Mouse (Mus musculus) ovary, adult 18-20 months (tissue): ENCODE measurements around the gene Txnip.

ENCODE experiments used
- DNase-seq: peaks from one replicate; pipeline ENCODE4 v3.0.0; 2022; ENCODE audit warnings: low spot score, mixed read lengths

Gene Txnip

DNA sequence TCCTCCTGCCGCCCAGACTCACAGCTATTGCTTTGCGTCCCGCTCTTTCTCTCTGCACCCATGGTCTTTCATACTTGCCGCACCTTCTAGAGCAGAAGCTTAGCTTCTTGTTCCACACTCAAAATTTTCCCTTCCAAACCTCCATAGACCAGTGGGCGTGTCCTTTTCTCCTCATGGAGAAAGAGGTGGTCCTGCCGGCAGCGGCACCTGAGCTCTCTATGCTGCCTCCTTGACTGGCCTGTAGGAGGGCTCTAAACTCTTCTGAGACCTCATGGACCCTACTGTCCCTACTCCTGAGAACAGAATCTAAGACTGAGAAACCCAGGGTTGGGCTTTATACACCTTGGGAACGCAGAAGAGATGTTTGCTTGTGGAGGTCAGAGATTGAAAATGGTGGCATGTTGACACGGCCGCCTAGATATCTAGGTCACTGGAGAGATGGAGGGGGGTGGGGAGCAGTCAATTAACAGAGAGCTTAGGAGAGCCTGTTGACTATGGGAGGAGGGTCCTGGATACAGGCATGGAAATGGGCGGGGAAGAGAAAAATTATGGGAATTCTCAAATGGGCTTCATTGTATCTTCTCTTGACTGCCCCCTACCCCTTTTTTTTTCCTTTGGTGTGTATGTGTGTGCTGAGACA, 12.3 kb downstream of the Txnip start:
- DNase-seq = no peak

GRCm38 (mm10) chr3:96570643-96571042, 12.9 kb downstream of the Txnip start:
- no peak for DNase-seq

GRCm38 (mm10) chr3:96571336-96571735, 13.6 kb downstream of the Txnip start:
- DNase-seq = no peak

DNA sequence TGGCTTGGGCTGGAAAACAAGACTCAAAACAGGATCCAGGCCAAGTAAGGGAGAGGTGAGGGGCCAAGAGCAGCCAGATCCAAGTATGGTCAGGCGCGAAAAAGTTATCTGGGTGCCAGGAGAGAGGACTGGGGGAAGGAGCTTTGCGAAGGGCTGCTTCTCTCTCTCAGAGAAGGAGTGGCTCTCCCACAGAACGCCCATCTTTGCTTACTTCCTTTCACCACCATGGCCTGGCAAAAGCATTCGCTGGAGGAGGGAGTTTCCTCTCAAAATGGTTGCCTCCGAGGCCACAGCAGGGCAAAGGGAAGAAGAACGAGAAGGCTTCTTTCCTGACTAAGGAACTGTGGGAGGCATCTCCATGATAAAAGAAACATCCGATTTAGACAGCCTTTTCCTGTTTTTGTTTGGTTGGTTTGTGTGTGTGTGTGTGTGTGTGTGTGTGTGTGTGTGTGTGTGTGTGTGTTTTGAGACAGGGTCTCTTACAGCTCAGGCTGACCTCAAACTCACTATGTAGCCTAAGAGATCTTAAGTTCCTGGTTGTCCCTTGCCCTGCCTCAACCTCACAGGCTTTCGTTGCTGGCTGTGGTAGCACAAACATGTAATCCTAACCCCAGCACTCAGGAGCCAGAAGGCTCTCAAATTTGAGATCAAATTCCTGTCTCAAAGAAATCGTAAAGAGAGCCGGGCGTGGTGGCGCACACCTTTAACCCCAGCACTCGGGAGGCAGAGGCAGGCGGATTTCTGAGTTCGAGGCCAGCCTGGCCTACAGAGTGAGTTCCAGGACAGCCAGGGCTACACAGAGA, 14.3 kb downstream of the Txnip start:
- no peak for DNase-seq

- no peak for DNase-seq
These were observed 16.1 kb downstream of the Txnip start for GRCm38 (mm10) chr3:96573611-96574511.

- no peak for DNase-seq
These were observed 17.7 kb downstream of the Txnip start for GRCm38 (mm10) chr3:96575272-96575984.

DNA sequence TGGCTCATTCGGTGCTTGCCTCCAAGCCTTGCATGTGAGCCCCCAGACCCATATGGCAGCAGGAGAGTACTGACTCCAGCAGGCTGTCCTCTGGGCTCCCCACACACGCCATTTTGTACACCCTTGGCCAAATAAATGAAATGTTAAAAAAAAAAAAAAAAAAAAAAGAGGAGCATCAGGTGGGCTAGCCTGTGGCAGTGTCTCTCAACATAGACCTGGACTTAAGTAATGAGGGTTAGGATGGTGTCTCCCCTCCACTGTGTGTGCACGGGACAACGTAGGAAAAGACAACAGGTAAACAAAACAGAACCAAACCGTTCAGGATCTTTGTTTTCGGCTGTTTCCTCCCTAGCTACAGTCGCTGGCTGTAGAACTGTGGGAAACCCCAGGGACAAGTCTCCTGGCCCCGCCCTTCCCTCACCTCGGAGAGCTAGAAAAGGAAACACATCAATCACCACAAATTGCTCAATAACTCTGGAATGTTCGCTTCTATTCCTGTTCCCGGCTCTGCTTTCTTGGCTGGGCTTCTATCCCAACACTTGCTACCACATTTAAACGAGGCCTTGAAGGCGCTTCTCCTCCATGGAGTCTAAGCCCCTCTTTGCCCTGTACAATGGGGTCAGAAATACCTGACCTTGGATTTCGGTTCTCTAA, 18.4 kb downstream of the Txnip start:
- peak; percentile 68 for DNase-seq

GRCm38 (mm10) chr3:96576690-96577541, 19.2 kb downstream of the Txnip start, which contains the start of gene Gm16253:
TSS of gene Gm16253 (plus strand) at chr3:96576984.
- peak; percentile 90 for DNase-seq

DNA sequence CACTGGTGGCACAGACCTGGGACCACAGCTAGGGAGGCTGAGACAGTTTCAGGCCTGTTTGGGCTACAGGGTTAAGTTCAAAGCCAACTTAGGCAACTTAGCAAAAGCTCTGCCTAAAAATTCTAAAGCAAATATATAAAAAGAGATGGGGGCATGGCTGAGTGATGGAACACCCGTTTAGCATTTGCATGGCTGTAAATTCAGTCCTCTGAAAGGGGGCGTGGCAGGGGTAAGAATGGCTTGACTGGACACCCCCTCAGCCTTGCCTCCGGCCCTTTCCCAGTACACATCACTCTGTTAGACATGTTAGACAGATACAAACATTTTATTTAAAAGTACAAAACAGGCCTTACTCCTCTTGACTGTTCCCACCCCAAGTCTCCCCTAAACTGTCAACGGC, 19.8 kb downstream of the Txnip start:
- no peak for DNase-seq

GRCm38 (mm10) chr3:96578561-96579238, 20.9 kb downstream of the Txnip start:
- no peak for DNase-seq

DNA sequence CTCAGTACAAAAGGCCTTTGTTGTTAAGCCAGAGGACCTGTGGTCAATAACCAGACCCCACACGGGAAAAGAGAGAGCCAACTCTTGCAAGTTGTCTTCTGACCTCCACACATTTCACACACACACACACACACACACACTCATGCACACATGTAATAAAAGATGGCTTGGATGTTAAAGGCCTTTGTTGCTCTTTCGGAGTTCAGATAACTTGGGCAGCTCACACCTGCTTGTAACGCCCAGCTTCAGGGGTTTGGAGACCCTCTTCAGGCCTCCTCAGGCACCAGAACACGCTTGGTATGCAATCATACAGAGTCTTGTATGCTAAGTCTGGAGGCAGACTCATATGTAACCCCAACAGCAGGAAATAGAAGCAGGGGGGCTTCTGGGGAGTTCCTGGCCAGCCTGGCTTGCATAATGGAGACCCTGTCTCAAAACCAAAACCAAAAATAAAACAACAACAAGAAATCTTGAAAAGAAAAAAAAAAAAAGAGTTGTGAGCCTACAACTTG, 21.5 kb downstream of the Txnip start:
- DNase-seq = no peak

DNA sequence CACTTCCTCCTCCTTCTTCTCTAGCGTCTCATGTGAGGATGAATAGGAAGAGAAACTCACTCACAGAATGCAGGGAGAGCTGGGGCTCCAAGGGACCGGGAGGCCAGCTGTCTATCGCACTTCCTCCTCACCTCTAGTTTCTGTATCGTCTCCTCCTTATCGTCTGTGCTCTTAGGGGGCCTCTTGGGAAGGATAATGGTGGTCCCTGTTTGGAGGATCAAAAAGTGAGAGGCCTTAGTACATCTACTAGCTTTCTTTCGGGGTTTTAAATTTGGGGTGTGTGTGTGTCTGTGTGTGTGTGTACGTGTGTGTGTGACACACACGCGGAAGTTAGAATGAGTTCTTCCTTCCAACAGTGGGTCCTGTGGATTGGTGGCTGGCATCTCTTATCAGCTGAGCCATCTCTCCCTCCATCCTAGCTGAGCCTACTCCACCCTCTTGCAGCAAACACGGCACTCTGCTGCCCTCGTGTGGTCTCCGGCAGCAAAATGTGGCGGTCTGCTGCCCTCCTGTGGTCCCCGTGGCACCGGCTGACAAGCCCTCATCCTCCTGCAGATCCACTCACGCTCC, 22.2 kb downstream of the Txnip start:
- DNase-seq = peak; percentile 79

DNA sequence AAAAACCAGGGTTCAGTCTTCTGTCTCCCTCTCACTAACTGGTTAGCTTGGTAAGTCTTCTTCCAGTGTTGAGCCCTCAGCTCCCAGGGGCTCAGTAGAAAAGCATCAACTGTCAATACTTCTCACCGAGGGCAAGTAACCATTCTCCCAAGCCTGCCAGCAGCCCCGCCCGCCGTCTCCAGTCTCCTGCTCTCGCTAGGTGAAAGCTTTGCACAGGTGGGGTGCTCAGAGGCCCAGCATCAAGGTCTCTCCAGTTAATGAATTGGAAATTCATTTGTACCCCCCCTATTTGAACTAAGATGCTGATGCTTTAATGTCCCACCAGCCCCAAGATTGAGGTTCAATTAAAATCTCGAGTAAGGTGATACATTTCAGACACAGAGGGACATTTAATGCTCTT, 23.4 kb downstream of the Txnip start:
- no peak for DNase-seq

- DNase-seq = no peak
These were observed 24.2 kb downstream of the Txnip start for GRCm38 (mm10) chr3:96581771-96582515.

GRCm38 (mm10) chr3:96583386-96583785, 25.6 kb downstream of the Txnip start:
- no peak for DNase-seq

GRCm38 (mm10) chr3:96590657-96591056, 32.9 kb downstream of the Txnip start:
- DNase-seq = no peak

DNA sequence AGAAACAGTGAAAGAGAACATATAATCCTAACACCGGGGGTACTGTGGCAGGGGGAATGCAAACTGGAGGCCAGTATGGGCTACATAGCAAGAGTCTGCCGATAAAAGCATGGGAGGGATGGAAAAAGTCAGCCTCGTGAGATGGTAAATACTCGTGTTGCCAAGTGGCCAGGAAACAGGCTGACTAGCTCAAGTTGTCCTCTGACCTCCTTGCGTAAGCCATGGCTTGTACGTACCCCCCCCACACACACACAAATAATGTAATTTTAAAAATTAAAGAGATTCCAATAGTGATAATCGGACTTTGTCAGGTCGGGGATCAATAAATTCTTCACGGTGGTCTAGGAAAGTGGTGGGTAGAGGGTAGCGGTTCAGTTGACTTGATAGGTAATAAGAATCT, 35.6 kb downstream of the Txnip start:
- DNase-seq = no peak

- peak; percentile 88 for DNase-seq
These were observed 36.2 kb downstream of the Txnip start, which contains the start of gene Polr3gl for GRCm38 (mm10) chr3:96593790-96594560. TSS of gene Polr3gl (minus strand) at chr3:96594181.
